Mouse (Mus musculus) heart, adult 2 months (tissue): ENCODE results near the gene Galm.

Source experiments
- CTCF ChIP-seq: fragments of 200-600 bp; IDR thresholded peaks from 2 replicates; pipeline ENCODE4 v1.8.1; 2022; ENCODE audit warnings: antibody characterized with exemption, mild to moderate bottlenecking, moderate library complexity
- POLR2A ChIP-seq: fragments of 200-500 bp; IDR thresholded peaks from 2 replicates; pipeline ENCODE4 v1.6.1; 2011; ENCODE audit warnings: mild to moderate bottlenecking, low read depth, low read length, control low read depth; ENCODE audit not compliant: insufficient read depth

DNA sequence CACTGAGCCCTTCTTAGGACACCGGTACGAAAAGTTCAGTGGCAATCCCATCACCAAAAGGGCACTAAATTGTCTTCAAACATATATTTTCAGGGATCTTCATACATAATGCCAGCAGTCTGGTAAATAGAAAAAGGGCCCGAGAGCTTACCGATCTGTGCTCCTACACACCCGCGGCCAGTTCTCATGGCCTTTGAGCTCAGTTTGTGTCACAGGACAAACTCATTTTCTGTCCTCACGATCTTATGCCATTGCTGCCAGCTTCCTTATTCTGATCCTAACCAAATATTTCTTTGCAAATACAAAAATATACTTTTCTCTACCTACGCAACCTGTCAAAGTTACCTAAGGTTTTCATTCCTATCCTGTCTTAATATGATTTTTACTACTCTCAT lies 30.6 kb upstream of the Galm start:
- no peak for TF ChIP-seq POLR2A
- no peak for TF ChIP-seq CTCF
